Mouse (Mus musculus) forebrain, embryonic 14.5 days (tissue): ENCODE data around the gene Anapc15. TPM values are rescaled to one million over a fixed set of nuclear protein-coding genes. Genes with fewer than 3 reads are reported as not detected.

ENCODE experiments used
- ATAC-seq: fragments of 200-750 bp; cut with Nextera tagmentation; 2 replicates; pipeline ENCODE4 v1.8.0; 2017; ENCODE audit warnings: mild to moderate bottlenecking, moderate library complexity
- DNase-seq: peaks from one replicate; pipeline ENCODE4 v3.0.0-alpha.2; 2015; ENCODE audit warnings: low spot score
- H3K27ac ChIP-seq: fragments of 300-500 bp; sonication (generic); 2 replicates; pipeline ENCODE4 v1.5.1; 2014; ENCODE audit warnings: low read depth, mild to moderate bottlenecking, control low read depth, low read length, moderate library complexity
- H3K27me3 ChIP-seq: fragments of 300-500 bp; sonication (generic); replicated peaks from 2 replicates; pipeline ENCODE4 v1.6.1; 2014; ENCODE audit warnings: low read length, control low read depth, mixed read lengths; ENCODE audit not compliant: control insufficient read depth, insufficient read depth
- H3K36me3 ChIP-seq: fragments of 300-500 bp; sonication (generic); 2 replicates; pipeline ENCODE4 v1.6.1; 2014; ENCODE audit warnings: low read length, control low read depth; ENCODE audit not compliant: control insufficient read depth, insufficient read depth
- H3K4me1 ChIP-seq: fragments of 300-500 bp; sonication (generic); 2 replicates; pipeline ENCODE4 v1.6.1; 2014; ENCODE audit warnings: antibody characterized with exemption, low read length, control low read depth; ENCODE audit not compliant: control insufficient read depth, insufficient read depth
- H3K4me2 ChIP-seq: fragments of 300-500 bp; sonication (generic); 2 replicates; pipeline ENCODE4 v1.6.1; 2014; ENCODE audit warnings: mild to moderate bottlenecking, control low read depth, low read length
- H3K4me3 ChIP-seq: fragments of 300-500 bp; sonication (generic); 2 replicates; pipeline ENCODE4 v1.5.1; 2014; ENCODE audit warnings: low read depth, low read length, control low read depth
- H3K9ac ChIP-seq: fragments of 300-500 bp; sonication (generic); 2 replicates; pipeline ENCODE4 v1.6.1; 2014; ENCODE audit warnings: mild to moderate bottlenecking, low read length, control low read depth, moderate library complexity
- H3K9me3 ChIP-seq: fragments of 300-500 bp; sonication (generic); replicated peaks from 2 replicates; pipeline ENCODE4 v1.6.1; 2016; ENCODE audit warnings: low read length, control low read depth, mixed read lengths; ENCODE audit not compliant: control insufficient read depth
- WGBS: fragments of 180-500 bp; shearing (Covaris S2); extraction: QIAGEN DNeasy Blood & Tissue Kit; methylation state at CpG from one replicate; pipeline ENCODE4 v1.1.7; 2014; 5-methylcytosine and 5-hydroxymethylcytosine counted together
- polyA plus RNA-seq: library from polyadenylated mRNA; unstranded; fragments of >200 nt; fragmentation: Nextera tagmentation; extraction: Ambion mirVana; gene quantifications from 2 replicates; pipeline ENCODE4 v1.2.1, GENCODE M21; 2014

Anapc15 gene
- polyA plus RNA-seq, 1 experiment from 2014 or later, result 87.6 TPM

DNA sequence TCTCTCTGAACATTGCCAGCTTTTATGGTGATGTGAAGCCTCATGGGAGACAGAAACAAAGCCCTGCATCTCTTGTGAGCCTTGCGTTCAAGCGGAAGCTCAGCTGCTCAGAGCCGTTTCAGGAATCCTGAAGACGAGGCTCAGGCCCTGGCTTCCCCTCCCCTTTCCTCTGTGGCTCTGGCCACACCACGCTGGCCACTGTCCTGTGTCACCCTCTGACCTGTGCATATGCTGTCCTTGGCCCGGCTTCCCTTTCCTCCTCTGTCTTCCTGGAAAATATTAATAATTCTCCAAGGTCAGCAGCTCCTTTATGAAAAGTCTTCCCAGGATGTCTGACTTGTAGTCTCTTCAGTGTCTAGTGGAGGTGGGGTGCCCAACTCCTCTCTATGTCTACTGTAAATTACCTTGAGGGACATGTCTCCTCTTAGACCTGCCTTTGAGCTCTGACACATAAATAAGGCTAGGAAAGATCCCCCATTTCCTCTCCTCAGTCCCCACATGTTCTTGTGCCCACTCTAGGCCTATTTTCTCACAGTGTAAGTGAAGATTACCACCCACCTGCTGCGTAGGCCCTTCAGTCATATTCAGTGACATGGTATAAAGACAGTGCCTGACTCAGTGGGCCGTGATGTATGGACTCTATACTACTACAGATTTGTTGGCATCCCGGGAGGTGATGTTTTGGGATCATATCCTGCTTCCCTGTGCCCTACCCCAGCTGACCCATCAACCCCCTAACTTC, 19.1 kb downstream of the Anapc15 start:
- DNase-seq (no peak), ATAC-seq (no peak)
- Histone ChIP-seq H3K36me3 (no peaks in the 10 kb centered on the region), H3K4me1 (no peaks in the 10 kb centered on the region), H3K27me3 (no peaks in the 10 kb centered on the region), H3K4me2 (no peak overlapping the region), H3K27ac (no peak overlapping the region), H3K4me3 (no peak overlapping the region), H3K9me3 (no peaks in the 10 kb centered on the region), H3K9ac (no peak overlapping the region)
- WGBS, result 66% methylated on average over 9 of the region's 9 CpGs

- Histone ChIP-seq H3K36me3 (no peaks in the 10 kb centered on the region), H3K27ac (no peak overlapping the region), H3K27me3 (no peaks in the 10 kb centered on the region), H3K4me2 (no peak overlapping the region), H3K4me1 (no peaks in the 10 kb centered on the region), H3K9ac (no peak overlapping the region), H3K4me3 (no peak overlapping the region), H3K9me3 (no peaks in the 10 kb centered on the region)
- no peak for ATAC-seq
- DNase-seq, result no peak
- WGBS, result 97% methylated on average over 4 of the region's 4 CpGs
Measured at GRCm38 (mm10) chr7:101884160-101884559, 20.6 kb downstream of the Anapc15 start.

- no peaks in the 10 kb centered on the region for H3K27me3 ChIP-seq
- DNase-seq, result no peak
- no peak overlapping the region for H3K4me3 ChIP-seq
- no peak overlapping the region for H3K9ac ChIP-seq
- no peak overlapping the region for H3K27ac ChIP-seq
- H3K4me1 ChIP-seq, result no peaks in the 10 kb centered on the region
- 88% methylated on average over 6 of the region's 6 CpGs for WGBS
- no peak for ATAC-seq
- no peaks in the 10 kb centered on the region for H3K9me3 ChIP-seq
- H3K36me3 ChIP-seq, result no peaks in the 10 kb centered on the region
- H3K4me2 ChIP-seq, result no peak overlapping the region
Measured at GRCm38 (mm10) chr7:101886274-101886673, 22.8 kb downstream of the Anapc15 start.

DNA sequence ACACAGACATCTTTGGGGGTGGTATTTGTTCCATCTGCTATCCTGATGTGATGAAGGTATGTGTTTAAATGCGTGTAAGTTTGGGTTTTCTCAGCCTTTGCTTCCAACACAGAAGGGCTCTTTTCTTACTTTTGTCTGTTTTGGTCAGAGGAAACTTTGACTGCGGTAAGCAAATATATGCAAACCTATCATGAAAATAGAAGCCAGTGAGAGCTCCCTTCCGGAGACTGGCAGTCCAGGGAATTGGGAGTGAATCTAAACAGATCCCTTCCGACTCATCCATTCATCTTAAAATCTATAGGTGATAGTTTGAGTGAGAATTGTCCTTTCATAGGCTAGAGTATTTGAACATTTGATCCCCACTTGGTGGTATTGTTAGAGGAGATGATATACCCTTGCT, 24.9 kb downstream of the Anapc15 start:
- H3K27ac ChIP-seq, result no peak overlapping the region
- ATAC-seq (no peak), DNase-seq (no peak)
- 93% methylated on average over 4 of the region's 4 CpGs for WGBS
- no peaks in the 10 kb centered on the region for H3K4me1 ChIP-seq
- H3K9ac ChIP-seq, result no peak overlapping the region
- H3K36me3 ChIP-seq, result no peaks in the 10 kb centered on the region
- no peak overlapping the region for H3K4me2 ChIP-seq
- no peaks in the 10 kb centered on the region for H3K27me3 ChIP-seq
- no peak overlapping the region for H3K4me3 ChIP-seq
- H3K9me3 ChIP-seq, result no peaks in the 10 kb centered on the region

DNA sequence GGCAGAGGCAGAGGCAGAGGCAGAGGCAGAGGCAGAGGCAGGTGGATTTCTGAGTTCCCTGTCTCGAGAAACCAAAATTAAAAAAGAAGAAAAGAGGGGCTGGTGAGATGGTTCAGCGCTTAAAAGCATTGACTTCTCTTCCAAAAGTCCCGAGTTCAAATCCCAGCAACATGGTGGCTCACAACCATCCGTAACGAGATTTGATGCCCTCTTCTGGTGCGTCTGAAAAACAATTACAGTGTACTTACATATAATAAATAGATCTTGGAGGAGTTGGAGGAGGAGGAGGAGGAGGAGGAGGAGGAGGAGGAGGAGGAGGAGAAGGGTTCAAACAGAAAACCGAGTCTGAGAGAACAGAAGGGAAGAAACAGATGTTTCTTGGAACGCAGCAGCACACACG, 32.2 kb downstream of the Anapc15 start:
- WGBS, result 46% methylated on average over 9 of the region's 9 CpGs
- H3K27ac ChIP-seq, result peak overlapping the region; percentile 92
- H3K9me3 ChIP-seq, result no peaks in the 10 kb centered on the region
- peak overlapping the region; percentile 58 for H3K4me3 ChIP-seq
- H3K27me3 ChIP-seq, result no peaks in the 10 kb centered on the region
- H3K4me2 ChIP-seq, result peak overlapping the region; percentile 40
- no peaks in the 10 kb centered on the region for H3K36me3 ChIP-seq
- H3K9ac ChIP-seq, result peak overlapping the region; percentile 56
- ATAC-seq (peak; percentile 7; the same call in 1 of the 2 replicates), DNase-seq (no peak)
- peaks cover 5% of the 10 kb centered on the region; the same call in 1 of the 2 replicates for H3K4me1 ChIP-seq

- Histone ChIP-seq H3K4me3 (peak overlapping the region; percentile 58), H3K4me1 (peaks cover 5% of the 10 kb centered on the region; the same call in 1 of the 2 replicates), H3K4me2 (peak overlapping the region; percentile 58), H3K9me3 (no peaks in the 10 kb centered on the region), H3K9ac (peak overlapping the region; percentile 62), H3K36me3 (no peaks in the 10 kb centered on the region), H3K27me3 (no peaks in the 10 kb centered on the region), H3K27ac (peak overlapping the region; percentile 92)
- DNase-seq (peak; percentile 100), ATAC-seq (peak; percentile 99)
- under 1% methylated on average over 57 of the region's 57 CpGs for WGBS
Measured at GRCm38 (mm10) chr7:101896104-101897066, 32.9 kb downstream of the Anapc15 start.

- Histone ChIP-seq H3K36me3 (no peaks in the 10 kb centered on the region), H3K27ac (no peak overlapping the region), H3K27me3 (no peaks in the 10 kb centered on the region), H3K4me1 (peaks cover 8% of the 10 kb centered on the region; the same call in 1 of the 2 replicates), H3K9ac (no peak overlapping the region), H3K4me2 (no peak overlapping the region), H3K9me3 (no peaks in the 10 kb centered on the region), H3K4me3 (no peak overlapping the region)
- WGBS, result 95% methylated on average over 16 of the region's 16 CpGs
- ATAC-seq (no peak), DNase-seq (no peak)
Measured at GRCm38 (mm10) chr7:101900331-101901097, 37.0 kb downstream of the Anapc15 start.

DNA sequence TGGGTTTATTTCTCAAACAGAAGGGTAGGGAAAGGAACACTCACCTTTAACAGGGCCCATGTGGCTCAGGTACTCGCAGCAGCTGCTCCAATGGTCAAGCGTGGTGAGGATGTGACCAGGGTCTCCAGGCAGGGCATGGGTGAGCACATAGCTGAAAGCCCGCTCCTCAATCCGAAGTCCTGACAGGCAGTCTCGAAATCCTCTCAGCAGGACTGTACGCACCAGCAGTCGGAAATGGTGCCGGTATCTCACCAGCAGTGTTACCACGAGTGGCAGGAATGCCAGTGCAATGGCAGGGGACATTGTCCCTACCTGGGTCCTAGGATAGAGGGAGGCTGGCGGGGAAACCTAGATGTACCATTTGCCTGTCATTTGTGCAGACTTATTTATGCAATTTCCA, 38.5 kb downstream of the Anapc15 start:
- WGBS, result 95% methylated on average over 10 of the region's 10 CpGs
- Histone ChIP-seq H3K4me1 (peaks cover 12% of the 10 kb centered on the region), H3K9me3 (no peaks in the 10 kb centered on the region), H3K27ac (no peak overlapping the region), H3K4me2 (no peak overlapping the region), H3K9ac (no peak overlapping the region), H3K36me3 (no peaks in the 10 kb centered on the region), H3K4me3 (no peak overlapping the region), H3K27me3 (no peaks in the 10 kb centered on the region)
- ATAC-seq (no peak), DNase-seq (no peak)
